Mouse (Mus musculus) G1E (cell line): ENCODE results near the gene Dop1b.

Source experiments
- CTCF ChIP-seq: IDR thresholded peaks from 2 replicates; pipeline ENCODE4 v1.5.1; 2012; ENCODE audit warnings: low read depth, low read length, inconsistent platforms, mixed read lengths
- GATA1 ChIP-seq: IDR thresholded peaks from 2 replicates; pipeline ENCODE4 v1.6.1; 2012; ENCODE audit warnings: borderline replicate concordance, low read length, inconsistent platforms, mixed read lengths
- TAL1 ChIP-seq: conservative IDR thresholded peaks from 2 replicates; pipeline ENCODE4 v1.6.1; 2012; ENCODE audit warnings: low read depth, low read length, inconsistent platforms, mixed read lengths

- no peak for TF ChIP-seq CTCF
- TF ChIP-seq GATA1 = no peak
- no peak for TF ChIP-seq TAL1
Observed at GRCm38 (mm10) chr16:93824799-93825198, 113.1 kb downstream of the Dop1b start.
